Mouse (Mus musculus) thymus, postnatal 0 days (tissue): ENCODE results near the gene Tigd3. TPM values are rescaled to one million over a fixed set of nuclear protein-coding genes. Genes with fewer than 3 reads are reported as not detected.

Experiments
- DNase-seq: peaks from one replicate; pipeline ENCODE4 v3.0.0-alpha.2; 2015; ENCODE audit warnings: low spot score
- polyA plus RNA-seq: library from polyadenylated mRNA; unstranded; fragments of >200 nt; fragmentation: Nextera tagmentation; extraction: Ambion mirVana; gene quantifications from 2 replicates; pipeline ENCODE4 v1.2.1, GENCODE M21; 2015

Tigd3 gene
- 3.3 and 4.1 TPM in 2 replicates for polyA plus RNA-seq

DNA sequence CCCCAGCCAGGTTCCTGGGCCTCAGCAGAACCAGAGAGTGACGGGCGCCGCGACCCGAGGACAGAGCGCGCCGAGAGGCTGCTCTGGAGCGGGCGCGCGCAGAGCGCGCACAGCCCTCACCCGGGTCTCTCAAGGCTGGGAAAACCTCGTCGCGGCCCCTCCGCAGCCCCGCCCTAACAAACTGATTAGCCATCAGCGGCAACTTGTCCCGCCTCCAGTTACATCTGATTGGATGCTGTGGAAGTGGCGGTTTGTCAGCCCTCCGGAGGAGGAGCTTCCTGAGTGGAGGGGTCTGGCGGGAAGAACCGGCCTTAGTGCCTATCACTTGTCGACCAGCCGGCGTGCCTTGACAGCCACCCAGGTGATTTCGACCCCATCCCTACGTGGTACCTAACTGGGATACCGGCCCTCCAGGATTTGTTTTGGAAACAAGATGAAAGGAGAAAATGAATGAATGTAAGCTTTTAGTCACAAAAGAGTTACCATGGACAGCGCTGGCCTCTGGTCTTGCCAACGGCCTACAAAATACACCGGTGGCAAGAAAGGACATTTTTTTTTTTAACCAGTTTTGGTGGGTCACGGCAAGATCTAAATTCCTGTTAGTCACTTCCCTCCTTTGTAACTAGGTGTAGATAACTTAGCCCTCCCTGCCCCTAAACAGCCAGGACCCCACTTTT lies at the start of gene Tigd3:
Tigd3 (minus strand) TSS at position 148 of the 677 bp plus-strand sequence.
- peak; percentile 97 for DNase-seq

DNA sequence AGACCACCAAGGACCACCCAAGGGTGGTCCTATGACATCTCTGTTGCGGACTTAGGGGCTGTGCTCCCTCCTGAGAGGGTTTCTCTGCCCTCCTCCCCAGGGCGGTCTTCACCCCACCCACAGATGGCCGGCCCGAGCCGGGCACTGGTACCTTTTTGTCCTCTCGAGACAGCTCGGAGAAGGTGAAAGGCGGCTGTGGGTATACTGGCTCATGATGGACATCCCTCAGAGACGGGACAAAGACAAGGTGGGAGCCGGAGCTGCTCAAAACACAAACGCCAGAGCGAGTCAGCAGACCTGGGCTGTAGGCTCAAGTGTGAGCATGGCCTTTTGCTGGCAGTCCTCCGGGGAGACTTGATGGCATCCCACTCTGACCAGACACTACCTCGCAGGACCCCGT lies 49.5 kb upstream of the Tigd3 start:
- no peak for DNase-seq

DNA sequence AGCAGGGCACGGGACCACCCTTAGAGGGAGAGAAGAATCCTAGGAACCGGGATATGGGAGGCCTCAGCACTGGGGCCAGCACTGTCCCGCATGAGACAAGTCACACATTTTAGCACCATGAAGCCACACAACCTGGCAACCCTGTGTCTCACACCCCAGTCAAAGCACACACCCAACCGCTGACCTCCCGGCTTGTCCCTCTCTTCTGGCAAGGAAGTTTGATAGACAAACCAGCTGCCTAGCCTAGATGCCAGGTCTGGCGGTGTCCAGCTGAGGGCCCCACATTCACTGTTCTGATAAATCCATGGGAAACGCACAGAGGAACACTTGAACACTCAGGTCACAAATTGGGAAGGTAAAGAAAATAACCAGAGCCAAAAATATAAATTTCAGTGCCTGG lies 48.6 kb upstream of the Tigd3 start:
- no peak for DNase-seq

DNA sequence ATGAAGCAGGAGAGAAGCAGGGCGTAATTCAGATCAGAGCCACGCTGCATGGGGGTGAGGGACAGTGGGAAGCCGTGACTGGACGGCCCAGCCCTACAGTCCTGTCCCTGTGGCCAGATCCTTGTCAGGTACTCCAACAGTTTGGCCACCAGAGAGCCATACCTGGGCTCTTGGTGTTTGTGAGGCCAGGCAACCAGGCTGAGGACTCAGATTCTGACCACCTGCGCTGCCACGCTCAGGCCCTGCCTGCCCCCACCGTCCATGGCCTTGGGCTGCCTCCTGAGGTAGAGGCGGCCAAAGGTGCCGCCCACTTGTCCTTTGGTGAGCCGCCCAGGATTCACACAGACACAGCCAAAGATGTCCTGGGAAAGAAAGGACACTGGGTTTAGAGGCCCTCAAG lies 46.7 kb upstream of the Tigd3 start:
- DNase-seq = no peak

DNA sequence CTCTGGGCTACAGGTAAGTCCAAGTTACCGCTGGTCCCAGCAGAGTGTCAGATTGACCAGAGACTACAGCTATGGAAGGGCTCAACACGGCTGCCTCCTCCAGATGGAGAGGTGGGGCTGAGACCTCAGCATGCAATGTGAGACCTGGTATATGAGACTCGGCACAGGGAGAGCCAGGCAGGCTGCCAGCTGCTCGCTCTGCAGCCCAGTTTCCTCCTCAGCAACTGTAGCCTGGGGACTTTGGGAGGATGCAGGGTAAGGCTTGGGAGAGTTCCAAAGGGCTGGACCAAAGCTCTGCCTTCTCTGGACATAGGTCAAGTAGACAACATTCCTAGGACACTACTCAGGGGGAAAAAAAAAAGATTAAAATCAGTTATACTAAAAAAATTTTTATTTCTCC lies 46.2 kb upstream of the Tigd3 start:
- no peak for DNase-seq

DNA sequence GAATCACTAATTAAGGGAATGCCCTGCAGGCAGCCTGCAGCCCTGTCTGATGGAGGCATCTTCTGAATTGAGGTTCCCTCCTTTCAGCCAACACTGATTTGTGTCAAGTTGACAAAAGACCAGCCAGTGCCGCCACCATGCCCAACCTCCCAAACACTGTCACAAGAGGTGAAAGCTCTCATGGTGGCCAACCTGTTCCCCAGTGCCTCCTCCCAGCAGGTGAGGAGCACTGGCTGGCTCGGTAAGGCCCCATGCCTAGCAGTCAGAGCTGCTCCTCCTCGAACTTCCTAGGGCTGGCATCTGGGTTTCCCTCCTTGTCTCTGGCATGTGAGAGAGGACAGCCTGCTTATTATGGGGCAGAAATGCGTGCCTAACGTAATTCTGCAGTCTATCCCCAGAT lies 45.8 kb upstream of the Tigd3 start:
- no peak for DNase-seq

DNA sequence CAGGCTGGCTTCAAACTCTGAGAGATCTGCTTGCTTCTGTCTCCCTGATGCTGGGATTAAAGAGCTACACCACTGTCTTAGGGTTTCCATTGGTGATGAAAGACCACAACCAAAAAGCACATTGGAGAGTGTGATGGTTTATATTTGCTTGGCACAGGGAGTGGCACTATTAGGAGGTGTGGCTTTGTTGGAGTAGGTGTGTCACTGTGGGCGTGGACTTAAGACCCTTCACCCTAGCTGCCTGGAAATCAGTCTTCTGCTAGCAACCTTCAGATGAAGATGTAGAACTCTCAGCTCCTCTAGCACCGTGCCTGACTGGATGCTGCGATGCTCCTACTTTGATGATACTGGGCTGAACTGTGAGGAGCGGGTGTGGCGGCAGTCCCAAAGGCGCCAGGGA lies 44.6 kb upstream of the Tigd3 start:
- DNase-seq = no peak

DNA sequence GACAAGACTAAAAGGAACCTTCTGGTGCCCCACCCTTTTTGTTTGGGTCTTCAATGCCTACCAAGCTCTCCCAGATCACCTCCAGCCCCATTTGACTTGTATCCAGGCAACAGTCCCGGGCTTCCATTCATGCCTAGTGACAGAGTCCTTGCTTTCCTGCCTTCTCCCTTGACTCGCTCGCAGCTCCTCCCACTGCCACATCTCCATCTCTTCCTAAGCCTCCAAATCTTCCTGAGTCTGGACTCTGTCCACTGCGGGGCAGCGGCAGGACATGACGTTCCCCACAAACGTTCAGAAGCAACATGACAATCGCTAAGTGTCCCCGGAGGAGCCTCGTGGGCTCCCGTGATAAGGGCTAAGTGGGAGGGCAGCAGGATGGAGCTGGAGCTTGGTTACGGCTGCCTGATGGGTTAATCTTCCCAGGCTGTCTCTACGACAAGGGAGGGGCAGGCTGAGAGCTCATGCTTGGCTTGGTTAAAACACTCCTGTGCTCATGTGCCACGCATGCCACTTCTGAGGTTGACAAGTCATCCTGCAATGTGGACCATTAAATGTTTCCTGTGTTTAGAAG lies 44.0 kb upstream of the Tigd3 start:
- no peak for DNase-seq

DNA sequence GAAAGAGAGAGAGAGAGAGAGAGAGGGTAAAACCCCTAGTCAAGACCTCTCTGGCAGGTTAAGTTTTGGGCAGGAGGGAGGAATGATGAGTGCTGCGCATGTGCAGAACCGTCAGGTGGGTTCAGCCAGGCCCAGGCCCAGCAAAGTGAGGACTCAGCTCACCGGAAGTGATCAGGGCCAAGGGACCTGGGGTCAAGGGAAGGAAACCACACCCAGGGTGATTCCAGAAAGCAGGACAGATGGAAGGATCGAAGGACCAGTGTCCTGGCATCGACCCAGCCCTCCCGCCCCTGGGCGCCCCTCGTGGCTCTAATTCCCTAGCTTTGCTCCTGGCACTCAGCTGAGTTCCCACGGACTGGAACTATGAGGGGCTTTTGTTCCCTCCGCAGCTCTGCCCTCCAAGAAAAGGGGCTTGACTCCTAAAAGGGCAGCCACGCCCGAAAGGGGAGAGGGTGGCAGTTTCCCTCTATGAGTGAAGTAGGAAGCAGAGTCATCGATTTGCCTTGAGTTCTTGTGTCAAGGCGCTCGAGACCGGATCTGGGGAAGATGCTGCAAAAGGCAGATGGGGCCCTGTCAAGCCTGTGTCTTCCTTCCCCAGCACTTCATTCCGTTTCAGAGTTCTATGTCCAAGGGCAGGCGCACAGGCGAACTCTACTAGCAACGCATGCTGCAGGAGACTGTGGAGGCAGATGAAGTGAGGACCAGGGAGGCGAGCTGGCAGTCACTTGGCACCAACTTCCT lies 43.3 kb upstream of the Tigd3 start:
- DNase-seq = no peak

DNA sequence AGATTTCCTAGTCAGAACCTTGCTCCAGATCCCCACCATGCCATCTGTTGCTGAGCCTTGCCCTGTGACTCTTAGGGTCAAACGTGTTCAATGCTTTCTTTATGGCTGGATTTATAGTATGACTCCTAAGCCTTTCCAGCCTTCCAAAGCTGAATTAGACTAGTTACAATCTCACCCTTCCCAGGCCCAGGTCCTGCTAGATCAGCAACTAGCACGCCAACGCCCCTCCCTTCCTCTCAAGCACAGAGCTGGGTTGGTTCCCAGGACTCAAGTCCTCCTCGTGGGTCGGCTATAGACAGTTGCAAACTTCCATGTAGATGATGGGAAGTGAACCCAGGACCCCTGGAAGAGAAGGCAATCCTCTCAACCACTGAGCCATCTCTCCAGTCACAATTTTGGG lies 41.7 kb upstream of the Tigd3 start:
- no peak for DNase-seq

DNA sequence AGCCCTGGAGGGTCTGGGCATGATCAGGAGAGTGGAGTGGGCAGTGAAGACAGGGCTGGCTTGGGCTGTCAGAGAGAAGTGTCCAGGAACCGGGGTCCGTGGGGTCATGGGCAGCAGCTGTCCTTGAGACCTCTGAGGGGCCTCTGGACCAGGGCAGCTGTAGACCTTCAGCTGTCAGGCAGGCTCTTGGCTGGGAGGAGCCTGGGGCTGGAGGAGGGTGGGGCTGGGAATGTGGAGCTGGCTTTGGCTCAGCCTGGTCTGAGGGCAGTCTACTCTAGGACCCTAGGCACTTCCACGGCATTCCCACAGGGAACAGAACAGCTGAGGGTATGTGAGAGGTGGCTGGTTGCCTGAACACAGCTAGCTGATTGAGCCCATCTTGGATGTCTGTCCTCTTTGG lies 41.3 kb upstream of the Tigd3 start:
- no peak for DNase-seq

DNA sequence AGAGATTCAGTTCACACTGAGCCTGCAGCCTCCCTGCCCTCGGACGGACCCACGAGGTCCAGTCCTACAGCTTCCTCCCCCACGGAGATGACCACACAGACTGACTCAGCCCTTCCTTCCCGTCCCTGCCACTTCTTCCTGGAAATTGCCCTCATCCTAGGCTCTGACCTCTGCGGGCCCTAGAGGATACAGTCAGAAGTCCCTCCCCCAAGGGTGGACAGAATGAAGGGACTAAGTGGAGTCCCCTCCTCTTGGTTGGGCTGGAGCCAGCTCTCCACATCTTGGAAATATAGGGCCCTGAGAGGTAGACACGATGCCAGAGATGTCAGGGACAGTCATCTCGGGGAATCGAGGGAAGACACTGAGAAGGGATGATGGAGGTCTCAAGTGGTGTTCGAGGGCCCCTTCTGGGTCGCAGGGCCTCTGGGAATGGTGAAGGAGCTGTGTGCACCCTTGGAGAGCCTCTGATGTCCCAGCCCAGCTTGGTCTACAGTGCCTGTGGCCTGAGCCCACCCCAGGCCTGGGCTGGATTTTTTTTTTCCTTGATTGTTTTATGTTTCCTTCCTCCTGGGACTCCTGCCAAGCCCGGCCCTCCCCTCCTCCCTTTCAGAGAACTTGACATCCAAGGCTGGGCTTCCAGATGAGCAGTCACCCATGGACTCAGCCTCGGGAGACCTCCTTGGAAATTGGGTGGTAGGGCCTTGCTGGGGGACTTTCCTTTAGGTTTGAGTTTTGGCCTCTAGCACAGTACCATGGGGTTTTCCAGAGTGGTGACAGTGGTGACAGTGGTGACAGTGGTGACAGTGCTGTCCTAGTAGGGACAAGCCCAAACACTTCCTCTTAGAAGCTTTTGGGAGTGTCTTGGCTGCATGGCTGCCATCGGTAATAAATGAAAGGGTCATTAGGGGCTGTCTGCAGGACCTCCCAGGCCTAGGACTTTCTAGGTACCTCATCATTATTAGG lies 36.0 kb upstream of the Tigd3 start:
- no peak for DNase-seq

DNA sequence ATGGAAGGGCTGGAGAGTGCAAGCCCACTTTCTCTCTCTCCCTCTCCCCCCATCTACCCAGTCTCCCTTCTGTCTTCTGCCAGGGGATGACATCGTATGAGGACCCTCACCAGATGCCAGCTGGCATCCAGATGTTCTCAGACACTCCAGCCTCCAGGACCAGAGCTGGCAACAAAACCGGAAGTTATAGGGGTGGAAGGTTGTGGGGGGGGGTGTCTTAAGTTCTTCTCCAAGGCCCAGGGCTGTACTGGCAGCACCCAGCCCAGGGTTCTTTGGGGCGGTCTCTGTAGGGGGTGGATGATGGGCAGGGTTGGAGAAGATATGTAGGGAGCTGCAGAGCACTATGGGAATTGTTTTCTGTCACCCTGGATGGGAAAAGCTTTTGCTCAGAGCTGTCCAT lies 34.6 kb upstream of the Tigd3 start:
- no peak for DNase-seq

DNA sequence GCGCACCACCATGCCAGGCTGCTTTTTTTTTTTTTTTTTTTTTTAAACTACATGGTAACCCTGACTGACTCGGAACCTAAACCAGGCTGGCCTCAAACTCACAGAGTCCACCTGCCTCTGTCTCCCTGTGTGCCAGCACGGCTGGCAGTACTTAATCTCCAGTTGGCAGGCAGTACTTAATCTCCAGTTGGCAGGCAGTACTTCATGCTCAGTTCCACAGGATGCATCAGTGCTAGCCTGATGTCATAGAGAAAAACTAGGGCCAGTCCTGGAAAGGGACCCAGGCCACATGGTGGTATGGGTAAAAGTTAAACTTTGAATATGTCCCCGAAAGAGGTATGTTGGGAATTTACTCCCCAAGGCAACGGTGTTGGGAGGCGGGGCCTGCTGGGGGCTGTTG lies 34.2 kb upstream of the Tigd3 start:
- DNase-seq = no peak

DNA sequence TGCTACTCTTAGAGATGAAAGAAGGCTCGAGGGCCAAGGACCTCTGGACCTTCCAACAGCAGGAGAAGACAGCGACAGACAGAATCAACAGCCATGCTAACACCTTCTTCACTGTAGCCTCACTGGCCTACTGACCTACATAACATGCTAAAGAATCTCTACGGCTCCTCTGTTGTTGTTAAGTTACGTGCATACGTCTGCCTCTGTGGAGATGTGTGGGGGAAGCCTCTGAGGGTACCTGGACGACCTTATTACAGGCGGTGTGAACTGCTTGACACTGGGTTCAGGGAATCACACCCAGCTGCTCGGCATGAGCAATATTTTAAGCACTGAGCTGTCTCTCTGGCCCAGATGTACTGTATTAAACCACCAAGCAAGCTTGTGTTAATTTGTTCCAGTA lies 33.6 kb upstream of the Tigd3 start:
- peak; percentile 44 for DNase-seq

DNA sequence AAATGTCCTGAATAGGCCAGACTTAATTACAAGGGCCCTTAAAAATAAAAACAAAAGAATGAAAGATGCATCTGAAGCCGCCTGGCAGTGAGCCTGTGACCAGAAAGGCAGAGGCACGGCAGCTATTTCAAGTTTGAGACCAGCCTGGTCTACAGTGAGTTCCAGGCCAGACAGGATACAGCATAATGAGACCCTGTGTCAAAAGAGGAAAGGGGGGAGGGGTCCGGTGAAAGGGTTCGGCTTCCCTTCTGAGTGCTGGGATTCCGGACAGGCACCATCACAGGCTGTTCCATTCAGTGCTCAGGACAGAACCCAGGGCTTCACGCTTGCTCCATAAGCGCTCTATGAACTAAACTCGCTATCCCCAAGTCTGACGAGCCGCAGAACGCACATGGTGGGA lies 33.1 kb upstream of the Tigd3 start:
- DNase-seq = no peak

DNA sequence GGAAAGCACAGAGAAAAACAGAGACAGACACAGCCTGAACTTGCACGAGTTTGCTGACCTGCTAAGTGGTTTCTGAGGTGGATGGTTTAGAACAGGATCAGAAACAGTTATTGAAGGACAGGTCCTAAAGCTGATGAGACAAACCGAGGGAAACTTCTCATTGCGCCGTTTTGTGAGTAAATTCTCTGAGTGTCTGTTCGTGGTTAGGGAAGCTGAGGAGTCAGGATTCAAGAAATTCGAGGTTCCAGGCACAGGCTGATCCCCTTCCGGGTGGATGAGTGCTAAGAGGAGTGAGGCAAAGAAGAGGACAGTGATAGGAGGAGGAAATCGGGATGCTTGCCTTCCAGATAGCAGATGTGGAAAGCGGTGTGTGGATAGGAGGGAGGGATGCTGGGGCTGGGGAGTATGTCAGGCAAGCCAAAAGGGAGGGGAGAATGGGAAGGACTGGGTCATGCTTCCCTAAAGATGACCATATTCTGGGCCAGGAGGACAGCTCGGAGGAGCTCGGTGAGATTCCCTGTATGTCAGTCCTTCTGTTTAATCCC lies 31.4 kb upstream of the Tigd3 start:
- no peak for DNase-seq

DNA sequence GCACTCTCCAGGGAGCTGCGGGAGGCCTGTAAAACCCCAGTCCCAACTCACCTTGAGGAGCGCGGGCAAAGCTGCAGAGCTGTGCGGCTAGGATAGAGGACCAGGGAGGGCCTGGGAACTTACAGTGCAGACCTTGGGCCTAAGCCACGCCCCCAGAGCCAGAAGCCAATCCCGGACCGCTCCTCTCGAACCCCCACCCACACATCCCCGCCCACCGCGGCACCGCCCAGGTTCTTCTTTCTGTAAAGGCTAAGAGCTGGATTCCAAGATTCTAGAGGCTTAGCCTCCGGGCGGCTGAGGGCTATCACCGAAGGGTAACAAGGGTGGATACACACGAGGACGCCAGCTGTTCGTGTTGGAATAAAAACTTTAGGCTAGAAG lies 30.8 kb upstream of the Tigd3 start, which contains the start of gene Cdc42ep2:
Cdc42ep2 (minus strand) TSS at position 104 of the 381 bp plus-strand sequence.
- peak; percentile 92 for DNase-seq

DNA sequence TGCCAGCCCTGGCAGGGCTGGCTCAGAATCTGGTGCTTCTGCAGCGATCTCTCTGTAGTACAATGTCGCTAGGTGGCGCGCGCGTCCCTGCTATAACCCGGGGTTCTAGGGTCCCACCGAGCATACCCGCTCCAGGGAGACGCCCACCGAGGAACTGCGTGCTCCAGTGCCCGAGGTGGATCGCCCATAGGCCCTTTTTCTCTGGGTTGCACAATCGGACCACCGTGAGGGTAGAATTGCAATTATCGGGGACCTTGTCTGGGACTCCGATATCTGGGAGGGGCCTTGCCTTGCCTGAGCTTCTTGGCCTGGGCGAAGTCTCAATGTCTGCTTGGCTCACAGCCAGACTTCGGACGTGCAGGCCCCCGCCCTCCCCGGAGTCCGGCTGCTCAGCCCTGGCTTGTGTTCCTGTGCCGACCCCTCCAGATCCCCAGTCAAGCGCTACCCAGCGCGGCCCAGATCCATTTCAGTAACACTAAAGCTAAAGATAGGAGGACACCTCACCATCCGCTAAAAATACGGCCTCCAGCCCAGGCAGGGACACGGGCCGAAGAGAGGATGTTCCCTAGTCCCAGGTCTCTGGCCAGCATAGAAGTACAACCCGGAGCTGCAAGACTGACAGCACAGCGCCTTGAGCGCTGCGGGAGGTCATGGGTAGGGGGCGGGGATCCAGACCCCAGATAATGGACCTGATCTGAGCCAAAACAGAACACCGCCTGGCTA lies 30.2 kb upstream of the Tigd3 start:
- peak; percentile 90 for DNase-seq

DNA sequence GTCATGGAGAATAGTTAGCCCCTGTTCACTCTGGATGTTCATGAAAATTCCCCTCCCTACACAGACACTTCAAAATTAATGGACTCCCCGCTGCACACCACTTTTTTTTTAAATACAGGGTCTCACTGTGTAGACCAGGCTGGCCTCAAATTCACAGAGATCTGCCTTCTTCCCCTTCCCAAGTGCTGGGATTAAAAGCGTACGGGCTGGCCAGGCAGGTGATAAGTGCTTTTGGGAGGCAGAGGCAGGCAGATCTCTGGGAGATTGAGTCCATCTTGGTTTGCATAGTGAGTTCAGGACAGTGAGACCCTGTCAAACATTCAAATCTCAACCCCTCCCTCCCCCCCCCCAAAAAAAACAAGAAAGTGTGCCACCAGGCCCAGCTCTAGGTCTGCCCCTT lies 29.0 kb upstream of the Tigd3 start:
- no peak for DNase-seq
